Mouse (Mus musculus): ENCODE data around the gene Phf5a.

- no peak for TF ChIP-seq CTCF (IDR thresholded peaks at IDR 0.05; ENCODE audit: borderline replicate concordance, insufficient read depth, low read depth, low read length)
- TF ChIP-seq POLR2A (IDR thresholded peaks at IDR 0.05; ENCODE audit: borderline replicate concordance, insufficient read depth, low read length): no peak
Observed at GRCm38 (mm10) chr15:81879531-81880401, 8.1 kb upstream of the Phf5a start.

All from cerebellum, adult 2 months (tissue).